Mouse (Mus musculus) erythroblast, embryonic 14.5 days (primary cell): Measurements from ENCODE around the gene Arid5b. TPM values are rescaled to one million over a fixed set of nuclear protein-coding genes. Genes with fewer than 3 reads are reported as not detected.

ENCODE experiments used
- H3K27me3 ChIP-seq: 2 replicates; pipeline ENCODE4 v1.6.1; 2012; ENCODE audit warnings: inconsistent platforms; ENCODE audit not compliant: control insufficient read depth
- H3K36me3 ChIP-seq: 2 replicates; pipeline ENCODE4 v1.6.1; 2012; ENCODE audit warnings: mild to moderate bottlenecking, inconsistent platforms; ENCODE audit not compliant: control insufficient read depth
- H3K4me1 ChIP-seq: 2 replicates; pipeline ENCODE4 v1.6.1; 2012; ENCODE audit warnings: inconsistent platforms; ENCODE audit not compliant: control insufficient read depth
- H3K4me3 ChIP-seq: replicated peaks from 2 replicates; pipeline ENCODE3; 2012; ENCODE audit warnings: moderate library complexity, mild to moderate bottlenecking, inconsistent platforms
- H3K9me3 ChIP-seq: 2 replicates; pipeline ENCODE4 v1.6.1; 2012; ENCODE audit warnings: low read length, inconsistent platforms, mixed read lengths; ENCODE audit not compliant: control insufficient read depth
- GATA1 ChIP-seq: IDR thresholded peaks from 2 replicates; pipeline ENCODE4 v1.6.1; 2012; ENCODE audit warnings: low read length, inconsistent platforms, mixed read lengths
- TAL1 ChIP-seq: IDR thresholded peaks from 3 replicates; pipeline ENCODE4 v1.6.1; 2012; ENCODE audit warnings: low read length, inconsistent platforms, mixed read lengths
- polyA plus RNA-seq: library from polyadenylated mRNA; stranded (reverse); fragments of >175 nt; gene quantifications from 2 replicates; pipeline ENCODE4 v1.2.3, GENCODE M21; 2012

Gene Arid5b
- polyA plus RNA-seq, 1 experiment: 0.01 TPM

DNA sequence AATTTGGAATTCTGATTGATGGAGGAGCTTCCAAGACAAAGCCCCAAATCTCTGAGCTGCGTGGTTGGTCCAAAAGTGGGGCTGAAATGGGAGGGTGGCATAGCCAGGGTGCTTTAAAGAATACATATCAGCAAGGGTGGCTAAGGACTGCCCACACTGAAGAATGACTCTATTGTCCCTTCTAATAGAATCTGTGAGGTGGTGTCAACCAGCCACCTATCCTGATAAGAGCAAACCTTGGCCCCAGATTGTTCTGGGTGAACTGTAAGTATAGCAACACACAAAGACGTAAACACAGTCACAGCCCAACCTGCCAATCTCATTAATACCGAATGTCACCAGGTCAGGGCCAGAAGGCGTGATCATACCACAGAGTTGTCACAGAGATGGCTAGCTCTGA is 111.4 kb downstream of the Arid5b start:
- no peaks in the 10 kb centered on the region for H3K9me3 ChIP-seq
- H3K4me1 ChIP-seq: peaks cover 4% of the 10 kb centered on the region
- peaks cover 20% of the 10 kb centered on the region for H3K36me3 ChIP-seq
- no peak overlapping the region for H3K4me3 ChIP-seq
- H3K27me3 ChIP-seq: no peaks in the 10 kb centered on the region
- TF ChIP-seq TAL1 (no peak), GATA1 (no peak)

DNA sequence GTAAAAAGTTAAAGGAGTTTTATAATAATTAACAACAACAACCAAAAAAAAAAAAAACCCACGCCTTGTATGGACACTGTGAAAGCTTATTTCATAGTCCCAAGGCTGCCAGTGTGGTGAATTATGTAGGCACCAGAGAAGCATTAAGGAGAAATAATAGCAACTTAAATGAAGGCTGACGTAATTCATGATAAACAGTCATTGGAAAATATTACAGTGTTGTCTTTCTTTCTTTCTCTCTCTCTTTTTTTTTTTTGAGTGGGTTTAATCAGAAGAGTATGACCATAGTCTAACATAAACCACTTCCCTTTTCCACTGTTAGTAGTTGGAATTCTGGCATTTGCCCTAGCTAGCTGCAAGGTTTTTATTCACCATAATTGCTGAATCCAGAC is 111.8 kb downstream of the Arid5b start:
- H3K9me3 ChIP-seq: no peaks in the 10 kb centered on the region
- no peak overlapping the region for H3K4me3 ChIP-seq
- H3K4me1 ChIP-seq: peaks cover 4% of the 10 kb centered on the region
- H3K27me3 ChIP-seq: no peaks in the 10 kb centered on the region
- H3K36me3 ChIP-seq: peaks cover 22% of the 10 kb centered on the region
- TF ChIP-seq TAL1: no peak
- no peak for TF ChIP-seq GATA1

DNA sequence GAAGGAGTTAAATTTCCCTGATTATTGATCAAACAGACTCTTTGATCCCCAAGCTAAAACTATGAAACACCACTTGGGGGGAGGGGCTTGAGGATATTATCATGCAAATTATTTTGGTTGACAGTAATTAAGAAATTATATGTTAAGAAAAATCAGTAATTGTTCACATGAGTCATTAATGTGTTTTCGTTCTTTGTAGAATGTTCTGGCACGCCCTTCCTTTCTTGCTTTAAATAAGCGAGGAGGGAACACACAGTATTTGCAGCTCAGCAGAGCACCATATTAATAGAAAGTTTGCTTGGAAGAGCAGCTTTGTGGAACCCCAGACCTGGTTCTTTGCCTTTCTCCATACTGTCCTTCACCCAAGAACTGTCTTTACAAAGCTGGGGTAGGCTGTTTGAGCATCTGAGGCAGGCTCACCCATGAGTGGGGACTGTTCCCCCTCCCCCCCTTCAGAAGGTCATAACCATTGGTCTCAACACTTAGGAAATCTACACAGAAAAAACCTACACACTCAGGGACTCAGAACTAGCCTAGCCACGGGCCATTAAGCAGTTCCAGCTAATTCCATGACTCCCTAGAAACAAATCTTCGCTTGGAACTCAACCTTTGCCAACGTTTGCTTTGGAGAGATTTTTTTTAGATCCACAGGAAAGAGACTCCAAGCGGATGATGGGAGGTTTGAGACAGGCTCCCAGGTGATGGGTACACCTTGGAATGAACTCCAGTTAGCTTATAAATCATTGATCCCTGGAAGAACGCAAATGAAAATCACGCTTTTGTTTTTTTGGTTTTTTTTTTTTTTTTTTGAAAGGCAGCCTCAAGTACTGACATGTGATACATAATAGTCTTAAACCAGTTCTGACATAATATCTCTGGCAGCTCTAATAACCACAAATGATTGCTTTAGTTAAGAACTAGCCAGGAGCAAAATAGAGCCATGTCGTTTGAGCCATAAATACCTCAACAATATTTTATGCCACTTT is 112.5 kb downstream of the Arid5b start:
- H3K36me3 ChIP-seq: peaks cover 24% of the 10 kb centered on the region
- peaks cover 4% of the 10 kb centered on the region for H3K4me1 ChIP-seq
- no peaks in the 10 kb centered on the region for H3K27me3 ChIP-seq
- no peak for TF ChIP-seq TAL1
- TF ChIP-seq GATA1: no peak
- H3K4me3 ChIP-seq: no peak overlapping the region
- H3K9me3 ChIP-seq: no peaks in the 10 kb centered on the region

DNA sequence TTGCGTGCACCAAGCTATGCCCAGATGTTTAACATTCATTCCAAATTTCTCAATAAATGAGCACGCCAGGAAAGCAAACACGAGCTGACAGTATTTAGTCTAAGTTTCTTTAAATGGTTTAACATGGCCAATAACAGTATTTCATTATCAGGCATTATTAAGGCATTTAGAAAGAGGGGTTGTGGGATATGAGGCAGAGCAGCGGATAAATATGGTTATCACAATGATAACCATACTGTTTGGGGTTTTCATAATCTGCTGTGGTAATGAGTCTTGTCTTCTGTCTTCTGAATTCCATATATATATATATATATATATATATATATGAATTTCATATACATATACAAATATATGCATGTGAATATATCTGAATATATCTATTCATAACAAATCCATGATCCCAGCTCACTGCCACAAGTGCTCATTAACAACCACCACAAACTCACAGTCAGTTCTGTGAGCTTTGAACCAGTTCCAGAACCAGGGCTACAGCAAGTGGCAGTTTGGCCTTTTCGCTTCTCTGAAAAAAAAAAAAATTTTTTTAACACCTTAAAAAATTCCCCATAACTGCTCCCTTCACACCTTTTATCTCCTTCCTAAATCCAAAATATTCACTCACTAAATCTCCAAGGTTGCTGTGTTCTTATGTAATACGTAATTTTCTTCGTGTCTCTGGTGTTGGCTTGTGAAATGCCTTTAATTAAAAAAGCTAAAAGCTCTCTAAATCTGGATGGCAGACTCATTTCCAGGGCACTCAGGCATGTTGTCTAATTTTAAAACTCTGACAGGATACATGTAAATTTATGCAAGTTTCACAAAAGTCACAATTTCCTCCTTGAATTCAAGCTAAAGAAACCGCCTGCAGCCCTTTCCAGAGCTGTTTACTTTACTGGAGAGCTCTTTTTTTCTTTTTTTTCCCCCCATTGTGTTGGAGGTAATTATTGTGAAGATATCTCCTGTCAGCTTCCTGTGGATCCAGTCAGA is 113.5 kb downstream of the Arid5b start:
- Histone ChIP-seq H3K4me1 (peaks cover 11% of the 10 kb centered on the region), H3K27me3 (peaks cover under 1% of the 10 kb centered on the region; the same call in 1 of the 2 replicates), H3K36me3 (peaks cover 32% of the 10 kb centered on the region), H3K9me3 (no peaks in the 10 kb centered on the region), H3K4me3 (no peak overlapping the region)
- TF ChIP-seq GATA1 (no peak), TAL1 (no peak)

DNA sequence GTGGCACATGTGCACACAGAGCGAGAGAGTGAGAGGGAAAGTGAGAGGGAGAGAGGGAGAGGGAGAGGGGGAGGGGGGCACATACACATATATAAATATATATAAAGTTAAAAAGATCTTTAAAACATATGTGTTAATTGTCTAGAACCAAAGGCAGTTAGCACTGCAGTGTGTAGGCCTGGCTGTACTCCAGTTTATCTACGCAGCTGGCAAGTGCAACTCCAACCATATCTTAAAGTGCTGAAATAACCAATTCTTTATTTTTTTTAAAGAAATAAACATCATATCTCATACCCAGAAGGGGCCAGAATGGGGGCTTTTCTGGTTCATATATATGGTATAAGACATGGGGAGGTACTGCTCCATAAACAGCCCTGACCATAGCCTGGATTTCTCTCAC is 114.4 kb downstream of the Arid5b start:
- TF ChIP-seq GATA1: no peak
- TF ChIP-seq TAL1: no peak
- Histone ChIP-seq H3K9me3 (no peaks in the 10 kb centered on the region), H3K4me3 (no peak overlapping the region), H3K36me3 (peaks cover 30% of the 10 kb centered on the region), H3K4me1 (peaks cover 16% of the 10 kb centered on the region), H3K27me3 (peaks cover 3% of the 10 kb centered on the region; the same call in 1 of the 2 replicates)

DNA sequence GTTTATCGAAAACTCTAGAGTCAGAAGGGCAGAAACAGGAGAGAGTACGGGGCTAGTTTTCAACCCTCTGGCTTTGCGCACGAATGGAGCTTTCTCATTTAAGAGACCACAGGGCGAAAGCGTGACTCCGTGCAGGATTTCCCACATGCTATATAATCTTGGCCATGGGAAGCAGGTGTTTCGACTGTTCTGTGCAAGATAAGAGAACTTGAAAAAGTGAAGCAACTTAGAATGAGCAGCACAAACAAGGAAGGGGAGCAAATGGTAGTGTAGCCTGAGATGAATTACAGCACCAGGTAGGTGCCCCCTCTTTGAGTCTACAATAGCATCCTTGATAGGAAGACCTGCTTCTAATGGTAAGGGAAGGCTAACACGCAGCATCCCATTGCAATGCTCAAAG is 118.8 kb downstream of the Arid5b start:
- peak overlapping the region; percentile 16 for H3K4me3 ChIP-seq
- H3K4me1 ChIP-seq: peaks cover 60% of the 10 kb centered on the region
- TF ChIP-seq GATA1 (no peak), TAL1 (no peak)
- H3K9me3 ChIP-seq: no peaks in the 10 kb centered on the region
- H3K27me3 ChIP-seq: peaks cover 3% of the 10 kb centered on the region; the same call in 1 of the 2 replicates
- peaks cover 50% of the 10 kb centered on the region for H3K36me3 ChIP-seq

DNA sequence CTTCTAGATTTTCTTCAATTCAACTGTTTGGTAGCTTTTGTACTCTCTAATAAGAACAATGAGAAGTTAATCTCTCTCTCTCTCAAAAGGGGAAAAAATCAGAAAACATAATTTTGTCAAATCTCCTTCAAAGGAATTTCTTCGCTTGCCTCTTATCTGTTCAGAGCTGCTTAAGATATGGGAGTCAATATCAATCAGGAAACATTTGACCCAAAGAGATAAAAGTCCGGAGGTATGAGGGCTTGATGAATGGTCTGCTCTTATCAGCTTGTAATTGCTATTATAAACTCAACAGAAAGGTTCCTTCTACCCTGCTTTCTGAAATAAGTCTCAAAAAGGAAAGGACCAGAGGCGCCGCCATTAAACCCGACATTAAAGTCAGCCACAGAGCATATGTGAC is 120.0 kb downstream of the Arid5b start:
- TF ChIP-seq GATA1: no peak
- no peak for TF ChIP-seq TAL1
- peak overlapping the region; percentile 71 for H3K4me3 ChIP-seq

DNA sequence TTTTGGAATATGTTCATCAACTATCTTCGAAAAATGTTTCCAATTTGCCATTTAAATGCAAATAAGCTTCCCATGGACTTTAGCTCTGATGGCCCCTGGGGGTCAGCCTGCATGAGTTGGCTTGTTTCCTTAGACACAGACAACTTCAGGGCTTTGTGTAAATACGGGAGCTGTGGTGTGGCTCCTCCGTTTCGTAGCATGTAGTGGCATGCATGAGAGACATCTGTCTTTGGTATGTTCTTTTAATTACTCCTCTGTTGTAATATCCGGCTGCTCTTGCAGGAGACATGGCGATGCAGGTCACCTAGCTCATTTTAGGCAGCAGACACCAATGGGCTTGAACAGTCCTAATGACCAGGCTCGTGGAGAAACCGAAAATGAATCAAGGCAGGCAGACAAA is 121.0 kb downstream of the Arid5b start:
- no peaks in the 10 kb centered on the region for H3K9me3 ChIP-seq
- peak overlapping the region; percentile 71 for H3K4me3 ChIP-seq
- no peak for TF ChIP-seq TAL1
- TF ChIP-seq GATA1: no peak
- peaks cover 3% of the 10 kb centered on the region; the same call in 1 of the 2 replicates for H3K27me3 ChIP-seq
- peaks cover 45% of the 10 kb centered on the region for H3K36me3 ChIP-seq
- peaks cover 80% of the 10 kb centered on the region for H3K4me1 ChIP-seq

More for the DNA sequence above, 120.0 kb downstream of the Arid5b start:
- Histone ChIP-seq H3K9me3 (no peaks in the 10 kb centered on the region), H3K36me3 (peaks cover 52% of the 10 kb centered on the region), H3K4me1 (peaks cover 70% of the 10 kb centered on the region), H3K27me3 (peaks cover 3% of the 10 kb centered on the region; the same call in 1 of the 2 replicates)
